Mouse (Mus musculus) adrenal gland, adult (tissue): ENCODE measurements around the gene Fam227b.

Experiments used
- DNase-seq, 2 experiments: peaks; one replicate each; pipeline ENCODE4 v3.0.0; 2022 to 2023; ENCODE audit warnings: low spot score in 1 of 2; ENCODE audit not compliant: inconsistent age in 2 of 2

Fam227b gene

DNA sequence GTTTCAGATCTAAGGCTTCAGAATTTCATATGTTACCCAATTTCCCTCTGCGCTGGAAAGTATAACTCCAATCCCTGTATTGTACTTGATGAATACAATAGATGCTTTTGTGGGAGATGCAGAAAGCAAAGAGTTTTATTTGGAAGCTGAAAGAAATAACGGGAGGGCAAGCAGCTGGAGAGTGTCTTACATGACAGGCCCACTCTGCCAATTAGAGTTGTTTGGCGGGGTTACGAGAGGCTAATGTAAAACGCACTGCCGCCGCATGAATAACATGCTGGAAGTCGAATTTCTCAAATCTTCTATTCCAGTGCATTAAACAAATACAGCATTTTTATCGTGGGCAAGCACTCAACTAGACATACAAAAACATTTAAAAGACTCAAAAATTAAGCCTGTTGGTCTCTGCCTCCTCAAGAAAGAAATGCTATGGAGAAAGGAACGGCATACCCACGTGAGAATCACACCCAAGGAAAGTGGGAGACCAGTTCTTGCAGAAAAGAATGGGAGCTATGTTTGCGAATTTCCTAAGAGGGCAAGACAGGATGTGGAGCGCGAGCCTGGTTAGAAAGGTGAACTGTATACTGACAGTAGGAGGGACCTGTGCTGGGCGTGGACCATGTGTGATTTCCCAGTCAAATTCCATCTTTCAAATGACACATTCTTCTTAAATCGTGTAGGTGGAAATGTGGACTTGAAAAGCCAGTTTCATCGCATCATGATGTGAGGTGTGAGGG lies 90.6 kb downstream of the Fam227b start:
- DNase-seq, result no peak

GRCm38 (mm10) chr2:126060595-126060994 lies 91.2 kb downstream of the Fam227b start:
- no peak for DNase-seq

GRCm38 (mm10) chr2:126053657-126054056 lies 98.1 kb downstream of the Fam227b start:
- DNase-seq, result no peak

GRCm38 (mm10) chr2:126052749-126053557 lies 98.9 kb downstream of the Fam227b start:
- no peak for DNase-seq

DNA sequence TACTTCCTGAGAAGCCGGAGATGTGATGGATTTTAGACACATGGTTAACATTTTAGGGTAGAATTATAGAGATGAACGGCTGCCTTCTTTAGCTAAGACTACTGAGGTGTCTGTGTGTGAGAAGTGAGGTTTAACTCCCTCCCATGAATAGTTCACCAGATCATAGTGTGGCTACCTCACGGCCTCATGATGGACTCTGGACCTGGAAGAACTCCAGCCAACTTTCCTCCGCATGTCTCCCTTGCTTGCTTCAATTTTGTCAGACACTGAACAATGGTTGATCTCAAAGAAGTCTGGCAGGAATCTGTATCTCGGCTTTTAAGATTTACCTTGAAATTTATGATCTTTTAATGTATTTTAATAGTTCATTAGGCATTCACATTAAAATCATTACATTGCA lies 106.2 kb downstream of the Fam227b start:
- DNase-seq, result no peak

DNA sequence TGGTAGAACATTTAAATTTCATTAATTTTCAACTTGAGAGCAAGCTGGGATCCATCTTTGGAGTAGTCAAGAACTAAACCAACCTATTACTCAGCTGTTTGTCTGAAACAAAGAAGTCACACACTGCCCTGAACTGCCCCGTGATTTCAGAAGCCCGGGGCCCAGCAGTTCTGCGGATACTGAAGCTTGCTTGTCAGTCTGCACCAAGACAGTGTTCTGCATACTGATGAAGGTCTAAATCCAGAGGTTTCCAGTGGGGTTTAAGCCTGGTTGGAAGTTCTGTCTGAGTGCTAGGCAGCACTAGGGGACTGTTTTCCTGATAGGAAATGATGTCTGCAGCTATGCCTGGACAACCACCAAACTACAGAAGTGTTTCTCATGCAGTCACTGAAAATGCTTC lies 109.1 kb downstream of the Fam227b start:
- DNase-seq, result no peak

DNA sequence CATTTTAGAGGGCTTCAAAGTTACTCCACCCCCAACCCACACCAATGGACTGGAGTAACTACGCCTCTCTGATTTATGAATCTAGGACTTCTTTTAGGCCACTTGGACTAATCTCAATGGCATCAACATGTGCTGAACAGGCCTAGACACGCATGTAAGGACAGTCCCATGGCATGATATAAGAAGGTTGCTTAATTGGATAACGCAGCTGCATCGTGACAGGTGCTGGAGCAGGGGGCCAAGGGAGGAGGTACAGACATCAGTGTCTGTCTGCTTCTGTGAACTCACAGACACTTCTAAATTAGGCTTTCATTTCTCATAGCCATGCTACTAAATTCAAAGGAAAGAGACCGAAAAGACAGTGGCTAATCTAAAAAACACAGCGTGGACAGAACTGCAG lies 110.6 kb downstream of the Fam227b start:
- no peak for DNase-seq

DNA sequence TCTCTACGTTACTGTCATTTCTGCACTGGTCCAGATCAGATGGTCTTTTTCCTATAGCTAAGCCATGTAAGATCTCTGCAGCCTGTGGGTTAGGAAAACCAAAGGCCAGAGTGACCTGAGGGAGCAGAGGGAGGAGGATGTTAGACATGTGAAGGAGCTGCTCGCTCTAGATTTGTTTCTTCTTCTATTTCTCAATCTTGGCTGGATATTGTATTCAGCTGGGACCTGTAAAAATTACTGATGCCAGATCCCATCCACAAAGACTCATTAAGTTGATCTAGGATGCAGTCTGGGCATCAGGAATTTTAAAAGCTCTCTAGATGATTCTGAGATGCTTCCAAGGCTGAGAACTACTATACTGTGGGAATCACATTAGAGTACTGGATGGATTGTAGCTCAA lies 111.2 kb downstream of the Fam227b start:
- DNase-seq, result no peak

- DNase-seq, result no peak
These were observed 112.4 kb downstream of the Fam227b start for GRCm38 (mm10) chr2:126039414-126039891.

DNA sequence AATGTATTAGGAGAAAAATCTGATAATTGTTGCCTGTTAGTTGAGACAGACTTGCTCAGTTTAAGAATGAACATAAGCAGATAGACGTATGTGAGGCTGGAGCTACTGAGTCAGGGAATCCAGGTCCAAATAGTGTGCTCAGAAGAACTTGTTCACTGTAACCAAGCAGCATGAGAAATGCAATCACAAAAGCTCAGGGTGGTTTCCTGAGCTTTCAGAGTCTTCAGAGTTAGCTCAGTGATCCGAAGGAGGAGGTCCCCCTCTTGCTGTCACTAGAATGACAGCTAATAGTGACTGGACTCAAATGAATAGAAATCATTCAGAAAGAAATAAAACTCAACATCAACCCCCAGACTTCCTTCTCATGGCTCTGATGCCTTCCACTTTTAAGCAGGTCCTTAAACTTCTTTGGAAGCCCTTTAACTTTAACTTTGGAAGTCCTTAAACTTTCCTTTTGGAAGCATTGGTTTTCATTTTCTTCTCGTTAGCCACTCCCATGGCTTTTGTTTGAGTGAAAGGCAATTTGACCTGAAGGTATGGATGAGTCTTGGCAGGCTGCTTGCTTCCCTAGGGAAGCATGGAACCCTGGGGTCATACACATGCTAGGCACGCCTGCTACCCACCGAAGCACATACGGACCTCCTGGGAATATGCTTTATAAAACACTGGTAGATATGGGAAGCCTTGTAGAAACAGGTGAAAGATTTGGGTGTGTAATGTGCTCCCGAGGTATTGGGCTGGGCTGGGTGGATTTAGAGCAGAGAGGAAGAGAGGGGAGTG lies 113.4 kb downstream of the Fam227b start:
- no peak for DNase-seq

DNA sequence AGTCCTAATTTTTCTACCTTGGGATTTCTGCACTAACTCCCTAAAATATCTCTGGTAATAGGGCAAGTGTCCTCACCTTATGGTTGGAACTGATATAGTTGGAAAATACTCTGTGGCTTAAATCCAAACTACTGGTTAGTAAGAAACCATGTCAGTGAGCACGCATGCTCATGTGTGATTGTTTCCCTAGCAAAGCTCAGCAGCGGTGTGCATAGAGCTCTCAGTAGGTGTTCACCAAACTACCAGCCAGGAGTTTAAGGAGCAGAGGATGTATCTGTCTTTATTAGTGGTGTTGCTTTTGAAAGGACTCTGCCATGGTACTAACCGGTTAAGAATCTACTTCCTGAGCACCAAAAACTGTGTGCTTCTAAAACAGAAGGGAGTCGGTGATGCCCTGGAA lies 115.7 kb downstream of the Fam227b start:
- no peak for DNase-seq

DNA sequence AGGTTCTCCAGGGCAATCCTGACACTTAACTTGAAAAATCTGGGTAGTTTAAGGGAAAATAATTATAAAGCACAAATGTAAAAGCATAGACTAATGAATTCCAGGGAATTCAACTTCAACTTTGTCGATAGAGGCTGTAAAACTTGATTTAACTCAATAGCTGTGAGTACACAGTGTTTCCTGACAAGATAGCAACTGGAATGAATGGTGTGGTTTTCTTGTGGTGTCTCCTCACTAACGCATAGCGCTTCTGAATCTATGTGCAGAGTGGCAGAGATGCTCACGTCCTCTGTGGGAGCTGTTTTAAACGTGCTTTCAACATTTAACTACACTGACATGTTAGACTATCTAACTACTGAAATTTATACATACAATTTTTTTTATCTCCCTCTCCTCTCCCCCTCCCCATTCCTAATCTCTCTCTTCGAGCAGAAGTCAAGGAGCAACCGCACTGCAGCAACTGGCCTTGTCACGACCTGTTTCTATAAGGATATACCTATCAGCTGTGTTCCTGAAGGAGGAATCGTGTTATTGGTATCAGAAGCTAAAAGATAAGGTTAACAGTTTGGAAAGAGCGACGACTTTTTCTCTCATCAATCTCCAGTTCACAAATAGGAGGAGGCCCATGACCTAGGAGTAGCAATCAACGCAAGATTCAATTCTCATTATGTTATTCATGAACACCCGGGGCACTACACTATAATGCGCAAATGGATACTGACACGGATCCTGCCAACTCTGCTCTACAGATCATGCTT lies 116.6 kb downstream of the Fam227b start:
- DNase-seq, result no peak

GRCm38 (mm10) chr2:126034379-126035005 lies 117.3 kb downstream of the Fam227b start, which contains the start of gene Fgf7:
Fgf7 (plus strand) TSS chr2:126034658.
- DNase-seq, result peak in 1 of 2 experiments; percentile 45

DNA sequence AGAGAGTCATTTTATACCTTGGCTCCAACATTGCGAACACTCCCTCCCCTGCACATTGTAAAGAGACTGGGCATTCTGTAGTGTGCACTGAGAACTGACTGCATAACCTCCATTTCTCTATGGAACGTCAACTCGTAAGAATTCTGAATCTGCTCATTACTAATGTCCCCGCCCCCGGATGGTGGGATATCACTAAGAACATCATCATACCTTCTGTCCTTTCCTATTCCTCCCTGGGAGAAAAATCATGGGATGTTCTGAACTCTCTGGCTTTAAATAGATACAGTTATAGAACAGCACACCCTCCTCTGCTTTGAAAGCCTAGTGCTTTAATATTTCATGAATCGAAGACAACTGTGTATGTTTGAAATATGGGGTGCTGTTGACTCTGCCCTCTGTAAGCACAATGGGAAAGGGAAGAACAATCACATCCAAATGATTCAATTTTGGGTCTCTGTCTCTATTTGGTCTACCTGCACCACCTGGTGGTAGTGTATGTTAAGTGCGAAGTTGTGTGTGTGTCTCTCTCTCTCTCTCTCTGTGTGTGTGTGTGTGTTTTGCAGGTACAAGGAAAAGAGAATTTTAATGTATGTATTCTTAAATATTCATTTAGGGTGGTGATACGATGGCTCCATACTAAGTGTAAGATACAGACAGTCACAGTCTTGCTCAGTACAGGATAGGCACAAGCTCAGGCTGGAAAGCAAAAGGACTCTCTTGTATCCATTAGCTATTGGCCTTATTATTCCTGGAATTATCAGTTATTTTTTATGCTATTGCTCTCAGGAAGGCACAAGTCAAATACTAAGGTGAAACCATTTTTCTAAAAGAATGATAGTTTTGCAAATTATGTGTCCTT lies 118.5 kb downstream of the Fam227b start:
- DNase-seq, result peak; percentile 31 to 75

- no peak for DNase-seq
These were observed 120.5 kb downstream of the Fam227b start for GRCm38 (mm10) chr2:126031186-126031900.

DNA sequence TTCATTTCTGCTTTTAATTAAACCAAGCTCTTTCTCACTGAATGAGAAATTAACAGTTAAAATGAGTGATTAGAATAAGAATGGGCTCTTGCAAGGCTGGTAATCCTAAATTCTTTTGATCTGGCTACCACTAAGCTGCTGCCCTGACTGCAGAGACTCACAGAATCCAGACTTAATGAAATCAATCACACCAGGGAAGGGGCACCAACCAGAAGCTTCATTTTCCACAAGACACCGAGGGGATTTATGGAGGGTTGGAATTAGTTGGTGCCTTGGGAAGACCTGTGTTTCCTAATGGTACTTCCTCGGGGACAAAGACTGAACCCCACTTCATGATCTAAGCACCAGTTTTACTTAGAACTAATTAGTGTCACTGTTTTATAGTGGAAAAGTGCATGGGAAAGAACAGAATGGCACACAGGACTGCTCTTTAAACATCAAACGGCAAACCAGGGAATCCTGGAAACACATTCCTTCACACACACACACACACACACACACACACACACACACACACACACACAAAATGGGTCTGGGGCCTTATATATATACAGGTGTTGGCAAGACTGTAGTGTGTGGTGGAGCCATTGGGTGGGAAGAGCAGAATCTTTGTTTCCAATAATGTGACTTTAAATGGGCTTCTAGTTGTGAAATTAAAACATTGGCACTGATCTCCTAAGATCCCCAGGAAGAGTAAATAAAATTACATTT lies 135.9 kb downstream of the Fam227b start:
- DNase-seq, result no peak

GRCm38 (mm10) chr2:126014989-126015710 lies 136.7 kb downstream of the Fam227b start:
- DNase-seq, result no peak
